Mouse (Mus musculus) brain, adult 2 months (tissue): Measurements from ENCODE around the gene Gm7544.
"Not testable (repeated sequence)": the region's sequence is repeated elsewhere in the genome, so short reads cannot be mapped to it uniquely, and the experiment has no call there.

ENCODE experiments used
- DNase-seq: peaks from one replicate; pipeline ENCODE4 v3.0.0; 2011; ENCODE audit warnings: low read depth, low spot score

The Gm7544 gene

GRCm38 (mm10) chr1:82924650-82925049 is 31.2 kb downstream of the Gm7544 start, which contains the start of gene A030014E15Rik:
A030014E15Rik (plus strand) TSS chr1:82924917.
- DNase-seq = no peak

- not testable (repeated sequence) for DNase-seq
Measured at GRCm38 (mm10) chr1:82913434-82913833, 42.4 kb downstream of the Gm7544 start.

GRCm38 (mm10) chr1:82913025-82913424 is 42.8 kb downstream of the Gm7544 start, which contains the start of gene A030005L19Rik:
A030005L19Rik (plus strand) TSS chr1:82913325.
- DNase-seq = no peak

GRCm38 (mm10) chr1:82905886-82906285 is 49.9 kb downstream of the Gm7544 start:
- no peak for DNase-seq
